Mouse (Mus musculus): Measurements from ENCODE around the gene Ccdc38.
"Not testable (repeated sequence)": the region's sequence is repeated elsewhere in the genome, so short reads cannot be mapped to it uniquely, and the experiment has no call there.

Gene Ccdc38

DNA sequence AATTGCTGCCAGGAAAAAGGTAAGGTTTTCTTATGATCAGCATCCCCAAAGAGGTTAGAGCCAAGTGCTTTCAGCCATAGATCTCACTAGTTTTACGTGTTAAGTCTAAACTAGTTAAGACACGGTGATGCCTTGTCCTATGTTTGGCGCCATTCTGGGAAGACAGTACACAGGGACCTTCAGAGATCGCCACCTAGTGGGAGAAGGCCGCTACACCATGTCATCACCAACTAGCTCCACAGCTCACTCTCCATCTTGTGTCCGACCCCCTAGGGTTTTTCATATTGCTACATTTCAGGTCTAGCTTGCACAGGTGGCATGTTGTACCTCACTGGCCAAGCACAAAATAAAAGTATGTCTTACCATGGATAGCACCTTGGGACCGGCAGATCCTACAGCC, 8.6 kb downstream of the Ccdc38 start:
- DNase-seq (ENCODE audit: low spot score), result peak; percentile 72

DNA sequence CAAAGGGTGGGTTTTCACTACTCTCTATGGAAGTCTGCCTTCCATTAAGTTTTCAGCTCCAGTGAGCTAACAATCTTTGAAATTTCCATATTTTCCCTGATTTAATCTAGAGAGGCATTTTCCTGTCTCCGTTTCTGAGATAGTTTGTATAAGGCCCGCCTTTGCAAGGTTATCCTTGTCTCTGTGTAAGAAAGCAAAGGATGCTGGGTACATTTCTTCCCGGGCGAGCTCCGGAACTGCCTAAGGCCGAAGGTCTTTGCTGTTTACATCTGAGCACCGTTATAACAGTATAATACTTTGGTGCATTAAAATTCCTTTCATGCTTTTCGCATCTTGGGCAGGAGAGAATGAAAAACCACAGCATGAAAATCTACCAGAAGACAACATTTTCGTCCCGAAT, 9.4 kb downstream of the Ccdc38 start:
- no peak for DNase-seq (ENCODE audit: low spot score)

DNA sequence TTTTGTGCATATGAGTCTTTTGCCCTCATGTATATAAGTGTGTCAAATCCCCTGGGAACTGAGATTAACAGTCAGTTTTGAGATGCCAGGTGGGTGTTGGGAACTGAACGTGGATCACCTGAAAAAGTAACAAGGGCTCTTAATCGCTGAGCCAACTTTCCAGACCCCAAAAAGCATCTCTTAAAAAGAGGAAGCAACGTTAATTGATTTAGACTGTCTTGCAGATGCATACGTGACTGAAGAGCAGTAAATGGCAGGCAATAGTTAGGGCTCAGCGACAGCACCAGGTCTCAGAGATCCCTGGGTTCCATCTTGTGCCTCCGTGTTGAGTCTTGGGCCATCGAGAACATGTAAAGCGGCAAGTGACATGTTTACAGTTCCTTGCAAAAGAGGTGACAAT, 12.2 kb downstream of the Ccdc38 start:
- no peak for DNase-seq (ENCODE audit: low spot score)

DNA sequence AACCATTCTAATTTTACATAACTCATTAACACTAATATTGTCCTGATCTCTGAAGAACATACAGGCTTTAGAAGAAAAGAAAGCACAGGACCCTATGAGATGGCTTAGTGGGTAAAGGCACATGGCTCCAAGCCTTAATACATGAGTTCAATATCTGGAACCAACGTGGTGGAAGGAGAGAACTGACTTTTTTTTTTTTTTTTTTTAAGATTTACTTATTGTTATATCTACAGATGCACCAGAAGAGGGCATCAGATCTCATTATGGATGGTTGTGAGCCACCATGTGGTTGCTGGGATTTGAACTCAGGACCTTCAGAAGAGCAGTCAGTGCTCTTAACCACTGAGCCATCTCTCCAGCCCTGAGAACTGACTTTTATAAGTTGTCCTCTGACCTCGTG, 17.5 kb downstream of the Ccdc38 start:
- not testable (repeated sequence) for DNase-seq (ENCODE audit: low spot score)

DNA sequence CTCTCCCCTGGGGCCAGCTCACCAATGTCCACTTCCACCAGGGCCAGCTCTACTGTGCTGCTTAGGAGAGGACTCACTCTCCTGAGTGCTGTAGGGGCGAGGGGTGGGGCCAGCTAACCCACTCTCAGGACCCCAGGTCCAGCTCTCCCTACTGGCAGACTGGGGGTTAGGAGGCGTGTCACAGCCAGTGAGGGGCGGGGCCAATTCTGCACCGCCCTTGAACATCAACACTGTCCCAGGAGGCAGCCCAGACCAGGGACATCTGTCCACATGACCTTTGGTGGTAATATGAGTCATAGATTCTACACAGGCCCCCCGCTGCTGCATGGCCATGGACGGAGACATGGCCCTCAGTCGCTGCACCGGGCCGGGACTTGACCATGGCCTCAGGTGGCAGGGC, 19.4 kb downstream of the Ccdc38 start:
- DNase-seq (ENCODE audit: low spot score), result no peak

DNA sequence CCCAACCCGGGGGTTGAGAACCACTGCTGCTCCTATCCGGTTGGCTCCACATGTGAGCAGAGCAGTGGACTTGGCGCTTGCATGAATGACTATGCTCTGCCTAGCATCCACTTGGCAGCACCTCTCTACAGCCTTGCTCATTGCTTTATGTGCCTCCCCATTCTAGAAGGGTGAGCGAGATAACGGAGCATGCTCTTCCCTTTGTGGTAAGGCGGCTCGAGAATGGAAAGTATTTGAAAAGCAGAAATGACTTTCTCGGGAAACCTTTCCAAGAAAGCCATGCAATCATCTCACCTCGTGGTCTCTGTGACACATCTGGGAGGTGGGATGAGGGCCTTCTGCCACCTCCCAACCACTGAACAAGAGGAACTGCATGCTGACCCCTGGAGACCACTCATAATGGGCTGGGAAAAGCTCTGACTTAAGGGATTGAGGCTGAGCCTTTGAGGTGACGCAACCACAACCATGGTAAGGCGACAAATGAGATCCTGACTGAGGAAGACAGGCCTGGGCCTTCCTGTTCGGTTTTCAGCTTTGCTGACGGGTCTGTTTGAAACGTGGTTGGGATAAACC, 24.2 kb downstream of the Ccdc38 start:
- no peak for DNase-seq (ENCODE audit: low spot score)

DNA sequence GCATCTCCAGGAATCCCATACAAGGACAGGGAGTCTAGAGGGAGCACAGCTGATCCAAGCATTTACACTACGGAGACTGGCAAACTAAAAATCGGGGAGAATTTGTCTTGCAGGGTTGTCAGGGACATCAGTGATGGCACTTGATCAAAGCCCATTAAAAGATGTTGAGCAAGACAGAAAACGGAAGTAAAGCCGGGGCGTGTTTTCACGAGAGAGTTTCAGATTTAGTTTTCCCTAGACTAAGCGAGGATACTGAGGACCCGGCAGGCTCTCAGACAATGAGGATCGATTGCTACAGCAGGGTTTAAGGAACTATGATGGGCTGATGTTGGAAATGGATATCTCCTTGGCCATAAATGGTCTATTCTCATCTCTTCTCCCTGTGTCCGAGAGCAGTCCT, 26.6 kb downstream of the Ccdc38 start:
- no peak for DNase-seq (ENCODE audit: low spot score)

DNA sequence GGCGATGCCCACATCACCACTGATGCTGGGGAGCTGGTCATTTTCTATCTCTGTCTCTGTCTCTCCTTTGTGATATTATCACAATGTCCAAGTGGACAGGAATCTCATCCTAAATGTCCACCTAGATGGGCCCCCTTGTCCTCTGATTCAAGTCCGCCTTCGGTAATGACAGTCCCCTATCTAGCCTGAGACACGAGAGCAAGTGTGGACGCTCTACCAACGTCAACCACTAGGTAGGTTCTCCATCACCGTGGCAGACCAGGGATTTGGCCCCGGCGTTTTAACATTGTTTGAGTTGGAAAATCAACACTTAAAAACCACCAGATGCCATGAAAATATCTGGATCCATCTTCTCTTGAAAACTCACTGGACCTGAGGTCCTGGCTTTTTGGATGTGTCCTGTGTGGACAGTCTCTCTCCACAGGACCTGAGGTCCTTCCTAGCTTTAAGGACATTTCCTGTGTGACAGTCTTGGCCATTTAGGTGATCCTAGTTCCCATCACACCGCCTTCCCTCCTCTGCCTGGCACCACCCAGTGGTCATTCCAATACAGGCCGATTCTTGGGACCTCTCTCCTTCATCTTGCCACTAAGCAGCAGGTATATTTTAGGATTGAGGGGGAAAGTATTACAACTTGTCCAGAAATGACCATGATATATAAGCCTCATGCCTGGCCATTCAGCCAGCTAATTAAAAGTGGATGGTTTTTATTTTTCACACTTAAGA, 27.6 kb downstream of the Ccdc38 start:
- no peak for DNase-seq (ENCODE audit: low spot score)

DNA sequence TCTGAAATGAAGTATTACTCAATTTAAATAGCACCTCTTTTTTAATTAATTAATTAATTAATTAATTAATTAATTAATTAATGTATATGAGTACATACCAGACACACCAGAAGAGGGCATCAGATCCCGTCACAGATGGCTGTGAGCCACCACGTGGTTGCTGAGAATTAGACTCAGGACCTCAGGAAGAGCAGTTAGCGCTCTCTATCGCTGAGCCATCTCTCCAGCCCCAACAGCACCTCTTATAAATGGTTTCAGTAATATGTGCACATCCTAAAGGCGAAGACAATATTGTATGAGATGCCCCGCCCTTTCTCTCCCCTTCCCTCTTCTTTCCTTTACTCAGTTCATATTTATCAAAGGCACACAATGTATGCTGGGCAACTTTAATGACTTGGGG, 28.2 kb downstream of the Ccdc38 start:
- no peak for DNase-seq (ENCODE audit: low spot score)

DNA sequence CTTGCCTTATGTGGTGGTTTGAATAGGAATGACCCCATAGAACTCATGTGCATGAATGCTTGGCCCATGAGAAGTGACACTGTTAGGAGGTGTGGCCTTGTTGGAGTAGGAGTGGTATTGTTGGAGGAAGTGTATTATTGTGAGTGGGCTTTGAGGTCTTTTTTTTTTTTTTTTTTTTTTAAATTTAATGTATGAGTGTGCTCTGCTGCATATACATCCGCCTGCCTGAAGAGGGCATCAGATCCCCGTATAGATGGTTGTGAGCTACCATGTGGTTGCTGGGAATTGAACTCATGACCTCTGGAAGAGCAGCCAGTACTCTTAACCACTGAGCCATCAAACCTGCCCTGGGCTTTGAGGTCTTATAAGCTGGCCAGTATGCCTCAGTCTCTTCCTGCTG, 31.8 kb downstream of the Ccdc38 start:
- no peak for DNase-seq (ENCODE audit: low spot score)

DNA sequence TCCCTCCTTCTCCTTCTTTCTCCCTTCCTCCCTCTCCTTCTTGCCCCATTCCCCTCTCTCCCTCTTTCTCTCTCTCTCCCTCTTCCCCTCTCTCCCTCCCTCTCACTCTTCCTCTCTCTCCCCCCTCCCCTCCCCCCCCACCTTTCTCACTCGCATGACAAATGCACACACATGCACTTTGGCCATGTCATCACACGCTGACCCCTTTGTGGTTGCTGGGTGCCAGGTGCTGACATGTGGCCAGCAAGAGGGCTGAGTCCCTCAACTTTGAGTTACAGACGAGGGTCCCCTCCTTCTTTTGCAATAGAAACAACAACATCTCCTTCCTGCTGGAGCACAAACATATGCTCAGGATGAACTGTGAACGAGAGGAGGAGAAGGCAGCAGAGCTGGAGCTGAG, 34.5 kb downstream of the Ccdc38 start:
- DNase-seq (ENCODE audit: low spot score), result no peak

DNA sequence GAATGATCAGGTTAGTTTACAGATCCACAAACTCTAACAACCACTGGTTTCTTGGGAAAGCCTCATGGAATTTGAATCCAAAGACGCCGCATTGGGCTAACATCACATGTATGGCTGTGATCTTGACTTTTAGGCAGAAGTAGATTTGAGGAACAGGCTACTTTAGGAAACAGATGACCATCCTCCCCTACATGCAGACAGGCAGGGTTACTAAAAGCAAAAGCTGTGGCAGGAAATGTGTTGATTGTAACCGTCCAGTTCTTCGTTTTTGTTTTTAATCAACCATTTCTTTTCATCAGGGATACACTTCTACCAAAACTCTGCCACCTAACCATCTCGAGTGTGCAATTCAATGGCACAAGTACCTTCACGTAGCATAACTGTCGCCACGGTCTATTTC, 35.5 kb downstream of the Ccdc38 start:
- no peak for DNase-seq (ENCODE audit: low spot score)

DNA sequence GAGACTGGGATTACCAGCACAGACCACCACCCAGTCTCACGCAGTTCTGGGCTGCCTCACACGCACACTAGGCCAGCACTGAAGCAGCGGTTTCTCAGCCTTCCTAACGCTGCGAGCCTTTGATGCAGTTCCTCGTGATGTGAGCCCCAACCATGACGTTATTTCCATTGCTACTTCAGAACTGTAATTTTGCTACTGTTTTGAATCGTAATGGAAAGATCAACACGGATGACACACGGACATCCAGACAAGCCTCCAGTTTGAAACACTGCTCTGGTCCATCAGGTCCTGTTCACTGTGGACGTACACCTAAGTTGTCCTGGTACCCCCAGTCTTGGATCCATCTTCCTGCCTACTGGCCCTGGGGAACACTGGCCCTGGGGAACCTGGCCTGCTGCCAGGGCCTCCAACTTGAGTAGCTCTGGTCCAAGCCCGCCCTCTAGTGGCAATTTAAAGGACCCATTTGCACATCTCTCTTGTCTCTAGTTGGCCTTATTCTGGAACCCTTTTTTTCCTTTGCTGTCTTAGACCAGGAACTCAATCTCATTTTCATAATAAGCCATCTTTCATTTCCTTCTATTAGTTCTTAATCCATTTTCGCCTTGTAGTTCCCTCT, 36.9 kb downstream of the Ccdc38 start:
- peak; percentile 59 for DNase-seq (ENCODE audit: low spot score)

DNA sequence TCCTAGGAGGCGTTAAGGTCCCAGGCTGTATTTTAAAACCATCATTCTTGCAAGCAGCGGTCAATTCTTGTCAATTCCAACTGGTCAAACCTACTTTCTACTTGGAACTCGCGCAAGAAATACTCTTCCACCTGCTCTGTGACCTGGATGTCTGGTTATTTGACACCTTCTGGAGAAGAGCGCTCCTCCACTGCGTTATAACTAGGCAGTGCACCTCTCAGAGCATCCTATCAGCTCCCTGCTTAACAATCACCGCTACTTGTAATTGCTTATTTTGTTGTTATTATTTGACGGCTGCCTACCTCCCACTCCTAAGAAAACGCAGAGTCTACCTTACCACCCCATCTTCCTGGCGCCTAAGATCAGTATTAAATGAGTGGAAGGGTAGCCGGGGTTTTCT, 48.4 kb downstream of the Ccdc38 start:
- DNase-seq (ENCODE audit: low spot score), result no peak

DNA sequence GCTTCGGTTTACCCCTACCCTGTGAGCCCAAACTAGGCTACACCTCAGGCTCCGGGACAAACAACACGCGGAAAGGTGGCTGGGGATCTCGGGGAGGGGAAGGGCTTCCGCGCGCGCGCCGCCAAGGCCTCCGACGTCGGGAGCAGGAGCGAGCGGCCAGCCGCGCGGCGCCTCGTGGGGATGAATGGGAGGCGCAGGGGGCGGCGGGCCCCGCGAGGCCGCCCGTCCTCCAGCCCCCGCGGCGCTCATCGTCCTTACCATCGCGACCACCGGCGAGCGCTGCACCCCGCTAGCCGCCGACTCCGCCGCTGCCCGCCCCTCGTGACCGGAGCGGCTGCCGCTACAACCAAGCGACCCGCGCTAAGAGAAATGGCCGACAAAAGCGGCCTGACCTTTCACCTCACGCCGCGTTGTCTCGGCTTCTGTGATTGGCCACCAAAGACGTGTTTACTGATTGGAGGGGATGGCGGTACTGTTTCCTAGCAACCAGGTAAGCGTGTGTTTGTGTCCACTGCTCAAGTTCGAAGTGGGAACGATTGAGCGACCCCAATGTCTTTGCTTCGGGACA, 48.9 kb downstream of the Ccdc38 start, which contains the start of gene Snrpf:
Gene Snrpf, minus strand, starts transcription at position 426 of the 568 bp plus-strand sequence.
- peak; percentile 89 for DNase-seq (ENCODE audit: low spot score)

DNA sequence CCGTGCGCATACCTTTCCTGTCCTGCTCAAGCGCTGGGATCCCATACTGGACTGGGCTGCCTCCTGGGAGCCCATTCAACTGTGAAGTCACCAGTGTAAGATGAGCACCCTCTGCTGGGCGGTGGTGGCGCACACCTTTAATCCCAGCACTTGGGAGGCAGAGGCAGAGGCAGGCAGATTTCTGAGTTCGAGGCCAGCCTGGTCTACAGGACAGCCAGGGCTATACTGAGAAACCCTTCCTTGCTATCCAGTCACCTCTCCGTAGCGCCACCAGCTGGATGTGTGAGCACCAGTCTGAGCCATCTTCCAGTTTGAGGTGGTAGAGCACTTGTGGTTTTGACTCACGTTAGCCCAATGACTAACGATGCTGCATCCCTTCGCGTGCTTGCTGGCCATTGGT, 52.0 kb downstream of the Ccdc38 start:
- peak; percentile 7 for DNase-seq (ENCODE audit: low spot score)

DNA sequence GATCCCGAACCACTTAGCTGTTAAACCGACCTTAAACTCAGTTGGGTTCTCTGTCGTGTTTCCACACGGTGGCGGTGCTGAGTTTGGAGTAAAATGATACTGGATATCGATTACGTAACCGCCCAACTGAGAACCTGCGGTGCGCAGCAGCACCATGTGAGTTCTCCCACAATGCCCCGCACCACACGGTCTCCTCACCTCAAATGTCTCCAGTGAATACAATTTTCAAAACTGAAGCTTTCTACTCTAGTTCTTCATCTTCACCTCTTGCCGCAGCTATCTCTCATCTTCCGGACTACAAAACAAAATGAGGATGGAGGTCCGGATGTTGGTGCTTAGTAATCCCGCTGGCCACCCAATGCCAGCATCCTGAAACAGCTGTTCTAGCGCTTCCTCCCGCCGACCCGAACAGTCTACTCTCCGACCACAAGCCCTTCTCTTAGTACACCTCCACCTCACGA, 53.6 kb downstream of the Ccdc38 start:
- peak; percentile 84 for DNase-seq (ENCODE audit: low spot score)

DNA sequence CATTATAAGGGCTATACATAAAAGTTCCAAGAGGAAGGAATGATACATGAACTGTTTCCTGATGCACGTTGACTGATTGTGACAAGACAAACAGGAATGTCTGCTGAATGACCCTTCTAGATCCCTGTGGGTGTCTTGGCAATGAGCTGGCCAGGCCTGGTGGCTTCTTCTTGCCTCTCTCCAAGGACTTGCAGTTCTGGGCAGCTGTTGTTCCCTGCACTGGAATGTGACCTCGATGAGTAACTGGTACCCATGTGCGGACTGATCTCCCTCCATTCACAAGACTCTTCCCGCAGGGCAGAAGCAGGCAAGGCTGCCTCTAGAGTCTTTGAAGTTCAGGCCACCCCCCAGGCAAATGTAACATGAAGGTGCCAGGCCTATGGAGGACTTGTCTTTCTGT, 55.4 kb downstream of the Ccdc38 start:
- DNase-seq (ENCODE audit: low spot score), result no peak

DNA sequence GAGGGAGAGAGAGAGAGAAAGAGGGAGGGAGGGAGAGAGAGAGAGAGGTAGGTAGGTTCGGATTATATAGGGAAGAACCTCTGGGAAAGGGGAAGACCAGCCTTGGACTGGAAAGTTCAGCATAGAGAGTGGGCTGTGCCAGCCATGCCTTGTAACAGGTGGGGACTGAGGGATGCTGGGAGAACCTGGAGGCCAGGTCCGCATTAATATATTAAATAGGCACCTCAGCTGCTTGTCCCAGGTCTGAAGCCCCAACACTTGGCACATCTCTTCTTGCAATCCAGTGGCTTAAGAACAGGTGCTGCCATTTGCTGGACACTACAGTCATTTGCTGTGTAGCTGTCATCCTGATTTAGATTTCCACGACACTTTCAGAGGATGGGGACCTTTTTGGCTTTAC, 56.2 kb downstream of the Ccdc38 start:
- no peak for DNase-seq (ENCODE audit: low spot score)

DNA sequence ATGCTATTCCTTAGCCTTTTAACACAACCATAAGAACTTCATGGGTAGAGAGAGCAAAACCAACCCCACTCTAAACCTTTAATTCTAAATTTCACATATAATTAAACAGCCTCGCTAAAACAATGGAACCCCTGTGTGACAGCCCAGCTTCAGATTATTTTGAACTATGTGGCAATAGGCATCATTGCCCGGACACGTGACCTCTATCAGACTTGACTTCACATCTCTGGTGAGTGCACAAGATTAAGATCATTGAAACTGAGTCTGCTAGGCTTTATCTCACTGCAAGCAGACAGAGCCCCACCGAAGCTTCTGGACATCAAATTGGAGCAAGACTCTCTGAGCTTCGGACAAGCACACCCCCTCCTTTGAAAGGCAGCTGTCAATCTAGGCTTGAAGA, 61.9 kb downstream of the Ccdc38 start:
- DNase-seq (ENCODE audit: low spot score), result no peak

DNA sequence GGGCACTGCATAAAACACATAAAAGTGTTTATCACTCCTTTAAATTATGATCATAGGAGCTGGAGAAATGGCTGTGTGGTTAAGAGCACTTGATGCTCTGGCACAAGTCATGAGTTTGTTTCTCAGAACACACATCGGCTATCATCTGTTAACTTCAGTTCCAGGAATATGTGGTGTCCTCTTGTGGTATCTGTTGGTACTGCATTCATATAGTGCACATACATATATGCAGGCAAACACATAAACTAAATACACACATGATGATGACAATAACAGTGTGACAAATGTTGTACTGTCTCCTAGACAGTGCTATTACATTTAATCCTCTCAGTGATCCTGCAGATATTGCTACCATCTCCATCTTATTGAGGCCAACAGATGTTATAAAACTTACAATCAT, 62.8 kb downstream of the Ccdc38 start:
- no peak for DNase-seq (ENCODE audit: low spot score)

DNA sequence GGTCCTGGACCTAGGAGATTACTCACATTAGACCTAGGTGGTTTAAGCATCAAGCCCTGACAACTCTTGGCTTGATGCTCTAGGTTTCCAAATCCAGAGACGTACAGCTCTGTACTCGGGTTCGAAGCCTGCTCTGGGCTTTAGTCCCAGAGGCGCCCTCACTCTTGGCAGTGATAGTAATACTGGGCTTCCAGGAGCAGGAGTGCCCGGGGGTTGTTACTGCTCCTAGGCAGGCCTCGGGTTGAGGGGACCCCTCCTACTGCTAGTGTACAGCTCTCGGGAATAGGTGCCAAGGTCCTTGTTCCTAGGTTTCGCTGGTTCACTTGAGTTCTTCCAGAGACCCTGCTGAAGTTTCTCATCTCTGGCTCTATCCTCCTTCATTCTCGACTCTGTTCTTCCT, 65.9 kb downstream of the Ccdc38 start:
- no peak for DNase-seq (ENCODE audit: low spot score)

DNA sequence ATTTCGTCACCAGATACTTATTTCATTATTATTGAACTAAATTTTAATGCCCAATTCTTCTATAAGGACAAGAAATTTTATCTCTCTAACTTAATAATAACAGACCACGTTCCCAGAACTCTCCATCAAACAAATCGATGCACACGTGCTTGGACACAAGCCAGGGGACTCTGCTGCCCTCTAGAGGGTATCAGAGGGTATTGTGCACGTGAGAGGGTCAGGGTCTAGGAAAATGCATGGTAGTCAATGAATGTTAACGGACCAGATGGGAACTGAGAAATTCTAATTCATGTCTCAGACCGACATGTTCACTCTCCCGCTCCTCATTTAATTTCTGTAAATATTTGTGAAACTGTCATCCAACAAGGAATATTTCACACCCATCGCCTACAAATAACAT, 67.6 kb downstream of the Ccdc38 start:
- DNase-seq (ENCODE audit: low spot score), result no peak
